25 mouse cellular contexts compared by ENCODE assay signal in genomic region chr5:99099014-99099726, GRCm38 (mm10).
DNase-seq lines count a peak whose midpoint lies in the region; ATAC-seq and TF ChIP-seq lines count a peak whose summit lies in the region.
"Had no signal": no experiment of that assay in that cellular context is flagged by ENCODE, and none has a peak within 500 bp of the region (broad histone marks: within the 10 kb centered on the region; RNA-seq: fewer than 3 reads in every experiment).

No protein-coding gene starts in this region.

- peak; percentile 35; the same call in 1 of the 2 replicates for TF ChIP-seq CTCF in kidney, adult 2 months (conservative IDR thresholded peaks at IDR 0.05; ENCODE audit: insufficient read depth, insufficient read length, low read depth, low read length)
- TF ChIP-seq CTCF in stomach, postnatal 0 days (IDR thresholded peaks at IDR 0.05; ENCODE audit: low read depth): peak; percentile 7; the same call in 1 of the 2 replicates

- no peak for ATAC-seq in kidney, embryonic 15.5 days (replicated peaks; ENCODE audit: low FRiP score)
- peak; percentile 64 for ATAC-seq in intestine, embryonic 14.5 days (replicated peaks; ENCODE audit: low FRiP score, low TSS enrichment, low read depth)
- no peak for ATAC-seq in stomach, postnatal 0 days (ENCODE audit: low FRiP score, low TSS enrichment)
- ATAC-seq: hindbrain, postnatal 0 days had no signal

- H3K27ac ChIP-seq in kidney, adult 2 months (ENCODE audit: insufficient read depth, low read depth, low read length): peak overlapping the region; percentile 83
- no peak overlapping the region for H3K27ac ChIP-seq in kidney, embryonic 15.5 days
- H3K27ac ChIP-seq in intestine, embryonic 14.5 days (ENCODE audit: low read depth): 0 out of 2 replicates have a peak overlapping the region, but pooled peaks have one; percentile 33
- H3K27ac ChIP-seq in stomach, postnatal 0 days (replicated peaks): no peak overlapping the region
- no peak overlapping the region for H3K27ac ChIP-seq in heart, embryonic 10.5 days
- H3K27ac ChIP-seq: forebrain, embryonic 12.5 days; hindbrain, embryonic 12.5 days; hindbrain, postnatal 0 days; limb, embryonic 10.5 days; limb, embryonic 15.5 days; liver, embryonic 15.5 days had no signal

- no peaks in the 10 kb centered on the region for H3K36me3 ChIP-seq in kidney, adult 2 months (ENCODE audit: control insufficient read depth, insufficient read depth, low read length)
- no peaks in the 10 kb centered on the region for H3K36me3 ChIP-seq in kidney, embryonic 15.5 days
- H3K36me3 ChIP-seq in intestine, embryonic 14.5 days (ENCODE audit: control insufficient read depth, insufficient read depth, low read length): no peaks in the 10 kb centered on the region
- no peaks in the 10 kb centered on the region for H3K36me3 ChIP-seq in stomach, postnatal 0 days (ENCODE audit: control insufficient read depth, insufficient read depth, low read length)
- H3K36me3 ChIP-seq in heart, embryonic 10.5 days: no peaks in the 10 kb centered on the region
- H3K36me3 ChIP-seq: forebrain, embryonic 12.5 days; hindbrain, embryonic 12.5 days; limb, embryonic 10.5 days; limb, embryonic 15.5 days; liver, embryonic 15.5 days had no signal

- WGBS in kidney, adult 2 months: 78% methylated on average over 7 of the region's 7 CpGs
- WGBS in kidney, embryonic 15.5 days: 91% methylated on average over 7 of the region's 7 CpGs
- 86% methylated on average over 7 of the region's 7 CpGs for WGBS in intestine, embryonic 14.5 days
- 88% methylated on average over 7 of the region's 7 CpGs for WGBS in stomach, postnatal 0 days
- 91% methylated on average over 7 of the region's 7 CpGs for WGBS in heart, embryonic 10.5 days

- H3K9me3 ChIP-seq in kidney, embryonic 15.5 days (replicated peaks): no peaks in the 10 kb centered on the region
- H3K9me3 ChIP-seq in intestine, embryonic 14.5 days (ENCODE audit: control insufficient read depth, low read length): no peaks in the 10 kb centered on the region
- H3K9me3 ChIP-seq in stomach, postnatal 0 days (ENCODE audit: control insufficient read depth, low read length): no peaks in the 10 kb centered on the region
- no peaks in the 10 kb centered on the region for H3K9me3 ChIP-seq in heart, embryonic 10.5 days
- H3K9me3 ChIP-seq: forebrain, embryonic 12.5 days; hindbrain, embryonic 12.5 days; limb, embryonic 10.5 days; limb, embryonic 15.5 days; liver, embryonic 15.5 days had no signal

- no peak overlapping the region for H3K4me3 ChIP-seq in kidney, adult 2 months (ENCODE audit: insufficient read depth, low read depth, low read length)
- H3K4me3 ChIP-seq in kidney, embryonic 15.5 days (replicated peaks): no peak overlapping the region
- no peak overlapping the region for H3K4me3 ChIP-seq in intestine, embryonic 14.5 days (ENCODE audit: low read depth, low read length)
- no peak overlapping the region for H3K4me3 ChIP-seq in stomach, postnatal 0 days (ENCODE audit: low read depth, low read length)
- no peak overlapping the region for H3K4me3 ChIP-seq in heart, embryonic 10.5 days
- H3K4me3 ChIP-seq: erythroblast, embryonic 14.5 days; forebrain, embryonic 12.5 days; hindbrain, embryonic 12.5 days; limb, embryonic 10.5 days; limb, embryonic 15.5 days; liver, embryonic 15.5 days had no signal

- DNase-seq in kidney, adult 2 months: peak; percentile 59
- DNase-seq in intestine, embryonic 14.5 days (ENCODE audit: low spot score): no peak
- DNase-seq in kidney, postnatal 10 days: peak; percentile 6
- no peak for DNase-seq in stomach, postnatal 0 days (ENCODE audit: low spot score)
- no peak for DNase-seq in heart, embryonic 10.5 days (ENCODE audit: low spot score)
- no peak for DNase-seq in gastrocnemius, postnatal 10 days
- DNase-seq: adrenal gland, adult 8-10 months; cerebellum, adult 2 months; cerebellum, postnatal 14 days; gastrocnemius, postnatal 14 days; heart, postnatal 36 days; lung, postnatal 14 days; midbrain, embryonic 14.5 days; thymus, adult 18-20 months; thymus, postnatal 25 days had no signal

- TF ChIP-seq EP300 in stomach, postnatal 0 days (optimal IDR thresholded peaks at IDR 0.05): no peak

- no peak overlapping the region for H3K4me2 ChIP-seq in kidney, embryonic 15.5 days
- no peak overlapping the region for H3K4me2 ChIP-seq in intestine, embryonic 14.5 days (ENCODE audit: low read length)
- no peak overlapping the region for H3K4me2 ChIP-seq in stomach, postnatal 0 days (replicated peaks; ENCODE audit: low read depth)
- H3K4me2 ChIP-seq: forebrain, embryonic 12.5 days; heart, embryonic 11.5 days; hindbrain, embryonic 12.5 days; limb, embryonic 15.5 days; liver, embryonic 15.5 days; lung, embryonic 14.5 days had no signal

- H3K4me1 ChIP-seq in kidney, adult 2 months (ENCODE audit: control insufficient read depth, insufficient read depth, low read length): peaks cover 5% of the 10 kb centered on the region; the same call in 1 of the 2 replicates
- H3K4me1 ChIP-seq in kidney, embryonic 15.5 days: no peaks in the 10 kb centered on the region
- H3K4me1 ChIP-seq in intestine, embryonic 14.5 days (replicated peaks; ENCODE audit: control insufficient read depth, insufficient read depth, low read length): no peaks in the 10 kb centered on the region; the same call in 1 of the 2 replicates
- H3K4me1 ChIP-seq in stomach, postnatal 0 days (replicated peaks; ENCODE audit: control insufficient read depth, insufficient read depth): no peaks in the 10 kb centered on the region
- H3K4me1 ChIP-seq in heart, embryonic 10.5 days: no peaks in the 10 kb centered on the region
- H3K4me1 ChIP-seq: forebrain, embryonic 12.5 days; hindbrain, embryonic 12.5 days; limb, embryonic 10.5 days; limb, embryonic 15.5 days; liver, embryonic 15.5 days had no signal

- TF ChIP-seq POLR2A in kidney, adult 2 months (IDR thresholded peaks at IDR 0.05; ENCODE audit: low read depth, low read length): no peak

- H3K9ac ChIP-seq in kidney, embryonic 15.5 days: no peak overlapping the region
- H3K9ac ChIP-seq in intestine, embryonic 14.5 days (ENCODE audit: low read length): no peak overlapping the region
- no peak overlapping the region for H3K9ac ChIP-seq in stomach, postnatal 0 days (ENCODE audit: low read length)
- H3K9ac ChIP-seq: forebrain, embryonic 12.5 days; hindbrain, embryonic 12.5 days; limb, embryonic 15.5 days; liver, embryonic 15.5 days; lung, embryonic 14.5 days had no signal

- no peaks in the 10 kb centered on the region for H3K27me3 ChIP-seq in kidney, adult 2 months (replicated peaks; ENCODE audit: control insufficient read depth, insufficient read depth, low read length)
- H3K27me3 ChIP-seq in kidney, embryonic 15.5 days: no peaks in the 10 kb centered on the region
- H3K27me3 ChIP-seq in intestine, embryonic 14.5 days (replicated peaks; ENCODE audit: control insufficient read depth, insufficient read depth, low read length): no peaks in the 10 kb centered on the region
- H3K27me3 ChIP-seq in stomach, postnatal 0 days (ENCODE audit: control insufficient read depth, insufficient read depth, low read length): no peaks in the 10 kb centered on the region
- no peaks in the 10 kb centered on the region for H3K27me3 ChIP-seq in heart, embryonic 10.5 days (ENCODE audit: insufficient read depth, poor library complexity, severe bottlenecking)
- H3K27me3 ChIP-seq: forebrain, embryonic 12.5 days; hindbrain, embryonic 12.5 days; limb, embryonic 15.5 days; liver, embryonic 15.5 days had no signal

Comparison
In these comparisons a context has a peak if more than half of its experiments do, and no peak if none do; other contexts are left out.
1. H3K27ac ChIP-seq: peak in kidney, adult 2 months (single experiment) and intestine, embryonic 14.5 days (single experiment); none in kidney, embryonic 15.5 days (single experiment), stomach, postnatal 0 days (single experiment) and heart, embryonic 10.5 days (single experiment).
2. DNase-seq: peak in kidney, adult 2 months (single experiment) and kidney, postnatal 10 days (single experiment); none in intestine, embryonic 14.5 days (single experiment), stomach, postnatal 0 days (single experiment), heart, embryonic 10.5 days (single experiment) and gastrocnemius, postnatal 10 days (single experiment).